Comparison of ENCODE assay signal across 8 mouse cellular contexts in the genomic region with DNA sequence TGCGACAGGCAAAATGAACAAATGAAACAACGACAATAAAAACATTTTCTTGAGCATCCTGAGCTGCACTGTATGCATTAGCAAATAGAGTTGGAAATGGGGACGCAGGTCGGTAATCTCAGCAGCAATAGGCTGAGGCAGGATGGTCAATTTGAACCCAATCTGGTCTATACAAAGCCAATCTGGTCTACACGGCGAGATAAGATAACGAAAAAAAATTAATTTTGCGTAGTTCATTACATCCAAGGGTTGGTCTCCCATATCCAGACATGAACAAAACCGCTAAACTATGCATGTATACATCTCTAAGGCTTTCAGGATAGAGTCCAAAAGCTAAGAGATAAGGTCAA. TPM values are rescaled to one million over a fixed set of nuclear protein-coding genes. Genes with fewer than 3 reads are reported as not detected.
DNase-seq lines count a peak whose midpoint lies in the region; ATAC-seq and TF ChIP-seq lines count a peak whose summit lies in the region.

No protein-coding gene starts in this region.

- WGBS in heart, embryonic 11.5 days (ENCODE audit: insufficient replicate concordance): 20% methylated on average over 9 of the region's 9 CpGs
- WGBS in forebrain, embryonic 15.5 days: 22% methylated on average over 9 of the region's 9 CpGs
- WGBS in liver, embryonic 16.5 days (ENCODE audit: insufficient replicate concordance): 12% methylated on average over 9 of the region's 9 CpGs

- peak overlapping the region; percentile 86 for H3K27ac ChIP-seq in heart, embryonic 11.5 days (ENCODE audit: low read depth, low read length)
- H3K27ac ChIP-seq in forebrain, embryonic 15.5 days (replicated peaks): peak overlapping the region; percentile 82
- peak overlapping the region; percentile 87 for H3K27ac ChIP-seq in liver, embryonic 16.5 days (ENCODE audit: low read length)

- H3K36me3 ChIP-seq in heart, embryonic 11.5 days (ENCODE audit: control insufficient read depth, insufficient read depth, low read length): no peaks in the 10 kb centered on the region
- peaks cover 19% of the 10 kb centered on the region for H3K36me3 ChIP-seq in E14TG2a.4 (ENCODE audit: insufficient read depth, low read length)
- H3K36me3 ChIP-seq in forebrain, embryonic 15.5 days: no peaks in the 10 kb centered on the region
- H3K36me3 ChIP-seq in liver, embryonic 16.5 days (ENCODE audit: control insufficient read depth, insufficient read depth): no peaks in the 10 kb centered on the region

- peak overlapping the region; percentile 90 for H3K9ac ChIP-seq in heart, embryonic 11.5 days (ENCODE audit: low read depth, low read length)
- peak overlapping the region; percentile 61 for H3K9ac ChIP-seq in forebrain, embryonic 15.5 days (replicated peaks)
- peak overlapping the region; percentile 77 for H3K9ac ChIP-seq in liver, embryonic 16.5 days (ENCODE audit: low read depth, low read length)

- H3K27me3 ChIP-seq in heart, embryonic 11.5 days (ENCODE audit: control insufficient read depth, insufficient read depth, low read length): no peaks in the 10 kb centered on the region
- no peaks in the 10 kb centered on the region for H3K27me3 ChIP-seq in E14TG2a.4 (ENCODE audit: insufficient read depth, low read length)
- no peaks in the 10 kb centered on the region for H3K27me3 ChIP-seq in forebrain, embryonic 15.5 days
- no peaks in the 10 kb centered on the region for H3K27me3 ChIP-seq in liver, embryonic 16.5 days (ENCODE audit: control insufficient read depth, insufficient read depth, low read depth, low read length)

- DNase-seq in heart, adult 18-20 months: no peak
- DNase-seq in adrenal gland, postnatal 14 days: no peak
- no peak for DNase-seq in adrenal gland, adult 8-10 months

- peak overlapping the region; percentile 70 for H3K4me2 ChIP-seq in heart, embryonic 11.5 days
- H3K4me2 ChIP-seq in forebrain, embryonic 15.5 days (replicated peaks): peak overlapping the region; percentile 66
- H3K4me2 ChIP-seq in liver, embryonic 16.5 days (ENCODE audit: low read depth, low read length): peak overlapping the region; percentile 80

- no peak for TF ChIP-seq CTCF in E14TG2a.4 (conservative IDR thresholded peaks at IDR 0.05; ENCODE audit: low read length)

- peak overlapping the region; percentile 93 for H3K4me3 ChIP-seq in heart, embryonic 11.5 days (ENCODE audit: low read depth, low read length)
- H3K4me3 ChIP-seq in E14TG2a.4 (replicated peaks; ENCODE audit: low read length): peak overlapping the region; percentile 96
- peak overlapping the region; percentile 73 for H3K4me3 ChIP-seq in forebrain, embryonic 15.5 days
- H3K4me3 ChIP-seq in liver, embryonic 16.5 days (ENCODE audit: low read depth, low read length): peak overlapping the region; percentile 80

- no peaks in the 10 kb centered on the region for H3K9me3 ChIP-seq in heart, embryonic 11.5 days (replicated peaks; ENCODE audit: control insufficient read depth, low read length)
- no peaks in the 10 kb centered on the region for H3K9me3 ChIP-seq in E14TG2a.4 (ENCODE audit: low read length)
- no peaks in the 10 kb centered on the region for H3K9me3 ChIP-seq in forebrain, embryonic 15.5 days
- H3K9me3 ChIP-seq in liver, embryonic 16.5 days (replicated peaks; ENCODE audit: control insufficient read depth, low read length): no peaks in the 10 kb centered on the region

- H3K4me1 ChIP-seq in heart, embryonic 11.5 days (ENCODE audit: control insufficient read depth, insufficient read depth, low read length): no peaks in the 10 kb centered on the region
- peaks cover 48% of the 10 kb centered on the region for H3K4me1 ChIP-seq in E14TG2a.4 (replicated peaks; ENCODE audit: low read depth, low read length)
- H3K4me1 ChIP-seq in forebrain, embryonic 15.5 days: peaks cover 20% of the 10 kb centered on the region
- H3K4me1 ChIP-seq in liver, embryonic 16.5 days (ENCODE audit: control insufficient read depth, low read depth, low read length): peaks cover 4% of the 10 kb centered on the region

- ATAC-seq in heart, embryonic 11.5 days (replicated peaks; ENCODE audit: insufficient number of reproducible peaks, low FRiP score, low TSS enrichment): 0 out of 2 replicates have a peak, but pooled peaks have one; percentile 12
- ATAC-seq in forebrain, embryonic 15.5 days (replicated peaks): peak; percentile 62
- no peak for ATAC-seq in liver, embryonic 16.5 days (ENCODE audit: low read depth)
- no peak; the same call in 1 of the 2 replicates for ATAC-seq in megakaryocyte progenitor cell, adult 5-6 weeks (replicated peaks; ENCODE audit: poor library complexity)

RNA-seq across cellular contexts. Expression of gene Pdss1, which starts 0.4 kb away (rescaled TPM):
- polyA plus RNA-seq in heart, embryonic 11.5 days (2014; fragmentation: Nextera tagmentation; extraction: Ambion mirVana): 32.1 and 35.6 TPM in 2 replicates
- 10 to 100 TPM; 20.4 to 23.9 TPM for total RNA-seq in heart, adult 18-20 months (2021)
- polyA plus RNA-seq in forebrain, embryonic 15.5 days (2015; fragmentation: Nextera tagmentation; extraction: Ambion mirVana): 22.7 and 23.8 TPM in 2 replicates
- polyA plus RNA-seq in liver, embryonic 16.5 days (2015; fragmentation: Nextera tagmentation; extraction: Ambion mirVana): 10.1 and 10.6 TPM in 2 replicates
- total RNA-seq in megakaryocyte progenitor cell, adult 5-6 weeks (2015): 54.4 and 56.2 TPM in 2 replicates
- 29.1 and 34.8 TPM in 2 replicates for total RNA-seq in megakaryocyte progenitor cell, adult 5-6 weeks (2017)
- total RNA-seq in adrenal gland, postnatal 14 days (2021): 11.6 and 14.0 TPM in 2 replicates
- 10 to 100 TPM in 1 of 4 experiments, 1 to 10 TPM in 3; 6.5 to 10.1 (median 9.3) TPM for total RNA-seq in adrenal gland, adult 8-10 months (2022)

Comparison
In these comparisons a context has a peak if more than half of its experiments do, and no peak if none do; other contexts are left out.
1. ATAC-seq: peak in heart, embryonic 11.5 days (single experiment) and forebrain, embryonic 15.5 days (single experiment); none in liver, embryonic 16.5 days (single experiment) and megakaryocyte progenitor cell, adult 5-6 weeks (single experiment).
2. Peak in every context shown above with its lines, with median percentiles within 50 percentile points of each other: H3K27ac ChIP-seq, H3K4me2 ChIP-seq, H3K4me3 ChIP-seq and H3K9ac ChIP-seq.